Mouse (Mus musculus) thymus, adult 2 months (tissue): ENCODE data around the gene Lmx1b. TPM values are rescaled to one million over a fixed set of nuclear protein-coding genes. Genes with fewer than 3 reads are reported as not detected.
A peak's percentile ranks its signal among the peaks of the same experiment; 100 is the strongest.

Experiments
- DNase-seq: peaks from one replicate; pipeline ENCODE4 v3.0.0; 2021
- H3K27ac ChIP-seq: fragments of 200-500 bp; 2 replicates; pipeline ENCODE4 v1.5.1; 2012; ENCODE audit warnings: low read length, control low read depth; ENCODE audit not compliant: control insufficient read depth, insufficient read depth
- H3K27me3 ChIP-seq: fragments of 200-500 bp; 2 replicates; pipeline ENCODE4 v1.6.1; 2012; ENCODE audit warnings: mild to moderate bottlenecking, low read length, moderate library complexity, mixed read lengths; ENCODE audit not compliant: control insufficient read depth, insufficient read depth
- H3K36me3 ChIP-seq: fragments of 200-500 bp; 2 replicates; pipeline ENCODE4 v1.6.1; 2012; ENCODE audit warnings: mild to moderate bottlenecking, low read length, moderate library complexity; ENCODE audit not compliant: control insufficient read depth, insufficient read depth
- H3K4me1 ChIP-seq: fragments of 200-500 bp; replicated peaks from 2 replicates; pipeline ENCODE4 v1.6.1; 2012; ENCODE audit warnings: low read length; ENCODE audit not compliant: control insufficient read depth, insufficient read depth
- H3K4me3 ChIP-seq: fragments of 200-500 bp; 2 replicates; pipeline ENCODE4 v1.5.1; 2012; ENCODE audit warnings: mild to moderate bottlenecking, low read length, control low read depth, moderate library complexity; ENCODE audit not compliant: control insufficient read depth, insufficient read depth
- CTCF ChIP-seq: fragments of 200-500 bp; IDR thresholded peaks from 2 replicates; pipeline ENCODE4 v1.5.1; 2012; ENCODE audit warnings: mild to moderate bottlenecking, control low read depth, low read length, moderate library complexity, borderline replicate concordance; ENCODE audit not compliant: control insufficient read depth, poor library complexity, insufficient read depth; ENCODE audit errors: extremely low read depth
- POLR2A ChIP-seq: fragments of 200-500 bp; IDR thresholded peaks from 2 replicates; pipeline ENCODE4 v1.6.1; 2012; ENCODE audit warnings: mild to moderate bottlenecking, low read length, control low read depth, moderate library complexity; ENCODE audit not compliant: control insufficient read depth, poor library complexity, insufficient read depth; ENCODE audit errors: extremely low read depth
- WGBS: fragments of 180-500 bp; shearing (Covaris S2); methylation state at CpG from one replicate; pipeline ENCODE4 v1.1.7; 2018; 5-methylcytosine and 5-hydroxymethylcytosine counted together
- polyA plus RNA-seq: library from polyadenylated mRNA; depleted of rRNA; stranded (reverse); fragments of >200 nt; gene quantifications from 2 replicates; pipeline ENCODE4 v1.2.3, GENCODE M21; 2012; rRNA removed

Gene Lmx1b
- polyA plus RNA-seq, result 0.04 and 0.10 TPM in 2 replicates

DNA sequence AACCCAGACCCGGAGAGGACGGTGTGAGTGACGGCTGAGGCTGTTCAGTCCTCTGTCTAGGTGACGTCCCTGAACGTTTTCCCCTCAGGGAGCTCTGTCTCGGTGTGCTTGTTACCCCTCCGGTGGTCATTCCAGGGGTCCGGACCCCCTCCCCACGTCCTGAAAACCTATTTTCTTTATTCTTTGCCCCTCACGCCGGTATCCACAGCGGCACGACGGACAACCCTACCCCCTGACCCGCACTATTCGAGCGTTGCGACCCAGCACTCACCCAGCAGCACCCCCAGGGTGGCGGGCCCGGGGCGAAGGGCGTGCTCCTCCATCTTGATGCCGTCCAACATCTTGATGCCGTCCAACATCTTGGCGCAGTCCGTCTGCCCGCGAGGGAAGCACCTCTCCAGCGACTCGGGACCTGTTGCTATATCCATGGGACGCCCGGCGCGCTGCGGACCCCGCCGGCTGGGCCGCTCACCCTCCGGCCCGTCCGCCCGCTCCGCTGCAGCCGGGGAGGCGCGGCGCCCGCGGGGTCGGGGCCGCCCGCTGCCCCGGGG is at the start of gene Lmx1b:
TSS of gene Lmx1b (minus strand) at position 341 of the 551 bp plus-strand sequence.
- peaks cover 63% of the 10 kb centered on the region for H3K27me3 ChIP-seq
- no peak for DNase-seq
- H3K27ac ChIP-seq, result no peak within 1 kb of the TSS
- TF ChIP-seq POLR2A (no peak), CTCF (no peak)
- H3K36me3 ChIP-seq, result no peaks in the 10 kb centered on the region
- peaks cover 12% of the 10 kb centered on the region for H3K4me1 ChIP-seq
- H3K4me3 ChIP-seq, result peak within 1 kb of the TSS; percentile 35
- WGBS, result 16% methylated on average over 53 of the region's 53 CpGs

DNA sequence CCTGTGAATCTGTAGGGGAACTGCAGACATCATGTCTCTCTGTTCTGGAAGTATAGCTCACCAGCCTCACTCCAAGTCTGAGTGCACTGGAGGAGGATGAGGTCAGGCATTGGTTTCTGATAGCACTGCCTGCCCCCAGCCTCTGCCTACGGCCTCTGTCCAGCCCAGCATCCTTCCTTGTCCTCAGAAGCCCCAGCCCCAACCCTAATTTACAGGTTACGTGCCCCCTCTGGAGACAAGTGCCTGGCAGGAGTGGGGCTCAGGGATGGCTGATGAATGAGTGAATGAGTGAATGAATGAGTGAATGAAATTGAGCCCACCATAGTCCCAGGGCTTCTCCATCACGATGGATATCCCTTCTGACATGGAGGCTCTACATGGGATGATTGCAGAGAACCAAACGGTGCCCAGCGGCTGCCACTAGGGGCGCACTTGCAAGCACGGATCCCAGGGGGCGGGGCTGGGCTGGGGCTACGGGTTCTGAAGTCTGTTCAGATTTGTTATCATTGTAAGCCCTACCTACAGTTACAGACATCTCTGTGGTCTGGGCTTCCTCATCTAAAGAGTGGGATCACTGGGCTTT is 49.7 kb upstream of the Lmx1b start:
- TF ChIP-seq POLR2A (no peak), CTCF (peak; percentile 81; the same call in 1 of the 2 replicates)
- Histone ChIP-seq H3K27me3 (no peaks in the 10 kb centered on the region), H3K36me3 (no peaks in the 10 kb centered on the region), H3K27ac (no peak overlapping the region), H3K4me1 (peaks cover 19% of the 10 kb centered on the region), H3K4me3 (no peak overlapping the region)
- WGBS, result 32% methylated on average over 9 of the region's 9 CpGs
- DNase-seq, result peak; percentile 56

DNA sequence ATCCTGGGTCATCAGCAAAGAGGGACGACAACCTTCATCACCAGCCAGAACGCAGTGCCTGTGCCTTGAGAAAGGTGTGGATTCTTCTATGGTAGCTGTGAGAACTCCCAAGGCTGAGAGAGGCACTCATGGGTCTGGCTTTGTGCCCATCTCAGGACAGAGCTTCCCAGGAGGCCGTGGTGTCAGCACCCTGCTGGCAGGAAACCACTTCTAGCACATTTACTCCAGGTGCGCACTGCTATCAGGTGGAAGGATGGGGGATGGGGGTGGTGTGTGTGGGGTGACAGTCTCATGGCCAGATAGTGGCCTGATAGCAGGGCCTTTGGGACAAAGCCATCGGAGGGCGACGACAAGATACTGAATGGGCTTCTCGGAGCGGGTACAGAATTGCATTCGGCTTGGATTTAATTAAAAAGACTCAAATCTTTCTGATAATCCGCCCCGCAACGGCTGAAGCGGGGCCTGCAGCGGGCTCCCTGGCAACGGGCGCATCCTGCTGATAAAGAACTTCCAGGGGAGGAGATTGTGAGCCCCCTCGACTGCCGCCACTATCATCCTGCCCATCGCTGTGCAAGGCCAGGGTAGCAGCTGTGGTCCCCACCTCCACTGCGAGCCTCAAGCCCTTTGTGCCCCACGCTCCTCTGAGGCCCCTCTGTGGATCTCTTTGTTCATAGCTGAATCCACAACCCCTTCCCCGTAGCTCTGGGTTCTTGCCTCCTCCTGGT is 49.0 kb upstream of the Lmx1b start:
- no peaks in the 10 kb centered on the region for H3K36me3 ChIP-seq
- H3K4me3 ChIP-seq, result no peak overlapping the region
- no peak for DNase-seq
- 58% methylated on average over 23 of the region's 23 CpGs for WGBS
- peaks cover 19% of the 10 kb centered on the region for H3K4me1 ChIP-seq
- no peaks in the 10 kb centered on the region for H3K27me3 ChIP-seq
- H3K27ac ChIP-seq, result 0 out of 2 replicates have a peak overlapping the region, but pooled peaks have one; percentile 29
- TF ChIP-seq POLR2A (0 out of 2 replicates have a peak, but pooled peaks have one; percentile 18), CTCF (no peak)

DNA sequence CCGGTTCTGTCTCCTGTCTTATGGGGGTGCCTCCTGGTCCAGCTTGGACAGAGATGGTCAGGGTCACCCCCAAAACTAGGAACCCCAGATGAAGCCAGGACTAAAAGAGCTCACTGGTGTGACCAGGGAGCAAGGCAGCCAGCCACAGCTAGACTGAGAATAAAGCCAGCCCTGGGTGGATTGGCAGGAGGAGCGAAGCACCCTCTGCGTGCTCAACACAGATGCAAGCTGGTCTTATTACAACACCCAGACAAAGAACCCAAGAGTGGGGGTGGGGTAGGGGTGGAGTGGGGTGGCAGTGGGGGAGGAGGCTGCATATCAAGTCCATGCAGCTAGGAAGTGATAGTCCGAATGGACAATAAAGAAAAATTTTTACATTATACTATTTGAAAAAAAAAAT is 43.3 kb upstream of the Lmx1b start:
- H3K27me3 ChIP-seq, result no peaks in the 10 kb centered on the region; the same call in 1 of the 2 replicates
- H3K4me3 ChIP-seq, result no peak overlapping the region
- H3K27ac ChIP-seq, result no peak overlapping the region
- DNase-seq, result no peak
- peaks cover 6% of the 10 kb centered on the region for H3K4me1 ChIP-seq
- H3K36me3 ChIP-seq, result no peaks in the 10 kb centered on the region
- TF ChIP-seq CTCF, result no peak
- no peak for TF ChIP-seq POLR2A
- WGBS, result 89% methylated on average over 4 of the region's 4 CpGs

DNA sequence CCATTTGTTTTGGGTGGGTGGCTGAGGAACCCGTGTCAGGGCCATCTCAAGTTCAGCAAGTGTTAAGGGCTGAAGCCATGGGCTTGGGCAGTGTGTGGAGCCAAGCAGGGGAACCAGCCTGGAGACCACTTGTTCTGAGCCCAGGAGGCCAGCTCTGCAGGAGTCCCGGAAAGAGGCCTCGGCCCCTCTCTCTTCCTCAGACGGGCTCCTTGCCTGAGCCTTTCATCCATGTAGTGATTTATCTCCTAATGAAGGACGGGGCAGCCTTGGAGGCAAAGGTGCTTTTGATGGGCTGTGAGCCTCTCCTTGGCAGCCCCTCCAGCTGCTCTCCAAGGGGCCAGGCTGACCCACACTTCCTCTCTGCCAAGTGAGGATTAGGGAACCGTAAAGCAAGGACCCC is 42.8 kb upstream of the Lmx1b start:
- WGBS, result 60% methylated on average over 6 of the region's 6 CpGs

DNA sequence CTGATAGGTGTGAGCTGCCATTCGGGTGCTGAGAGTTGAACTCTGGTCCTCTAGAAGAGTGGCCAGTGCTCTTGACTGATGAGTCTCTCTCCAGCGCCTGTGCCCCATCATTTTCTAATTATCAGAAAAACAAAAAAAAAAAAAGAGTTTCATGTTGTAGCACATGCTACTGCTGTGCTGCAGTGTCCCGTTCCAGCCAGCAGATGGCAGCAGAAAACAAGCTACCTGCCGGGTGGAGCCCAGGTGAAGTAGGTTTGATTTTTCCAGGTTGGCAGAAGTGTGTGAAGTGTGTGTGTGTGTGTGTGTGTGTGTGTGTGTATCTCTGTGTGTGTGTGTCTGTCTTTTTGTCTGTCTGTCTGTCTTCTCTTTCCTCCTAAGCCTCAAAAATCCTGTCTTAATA is 41.9 kb upstream of the Lmx1b start:
- DNase-seq, result peak; percentile 64
- no peak overlapping the region for H3K4me3 ChIP-seq
- 13% methylated on average over 4 of the region's 4 CpGs for WGBS

More for the DNA sequence above, 42.8 kb upstream of the Lmx1b start:
- H3K27ac ChIP-seq, result no peak overlapping the region
- H3K4me3 ChIP-seq, result no peak overlapping the region
- H3K4me1 ChIP-seq, result peaks cover under 1% of the 10 kb centered on the region; the same call in 1 of the 2 replicates
- no peak for DNase-seq
- TF ChIP-seq CTCF, result no peak
- TF ChIP-seq POLR2A, result no peak
- H3K27me3 ChIP-seq, result no peaks in the 10 kb centered on the region; the same call in 1 of the 2 replicates
- no peaks in the 10 kb centered on the region for H3K36me3 ChIP-seq

More for the DNA sequence above, 41.9 kb upstream of the Lmx1b start:
- H3K27ac ChIP-seq, result no peak overlapping the region
- H3K27me3 ChIP-seq, result no peaks in the 10 kb centered on the region; the same call in 1 of the 2 replicates
- H3K36me3 ChIP-seq, result no peaks in the 10 kb centered on the region
- TF ChIP-seq CTCF, result peak; percentile 82; the same call in 1 of the 2 replicates
- TF ChIP-seq POLR2A, result no peak
- no peaks in the 10 kb centered on the region for H3K4me1 ChIP-seq
